Mouse (Mus musculus) ES-Bruce4 (cell line): ENCODE results near the gene Plppr4. TPM values are rescaled to one million over a fixed set of nuclear protein-coding genes. Genes with fewer than 3 reads are reported as not detected.
A peak's percentile ranks its signal among the peaks of the same experiment; 100 is the strongest.

Source experiments
- H3K27ac ChIP-seq: 2 replicates; pipeline ENCODE4 v1.5.1; 2012; ENCODE audit warnings: low read length, inconsistent platforms; ENCODE audit not compliant: insufficient read depth
- H3K27me3 ChIP-seq: 2 replicates; pipeline ENCODE4 v1.6.1; 2012; ENCODE audit warnings: mild to moderate bottlenecking, low read length, inconsistent platforms; ENCODE audit not compliant: control insufficient read depth, poor library complexity, insufficient read depth, severe bottlenecking
- H3K36me3 ChIP-seq: 2 replicates; pipeline ENCODE4 v1.6.1; 2012; ENCODE audit warnings: inconsistent platforms, mild to moderate bottlenecking, low read length, moderate library complexity; ENCODE audit not compliant: control insufficient read depth, poor library complexity, insufficient read depth, severe bottlenecking
- H3K4me1 ChIP-seq: one replicate; pipeline ENCODE4 v1.8.1; 2011; ENCODE audit warnings: low read length; ENCODE audit not compliant: control insufficient read depth, insufficient read depth
- H3K4me3 ChIP-seq: 2 replicates; pipeline ENCODE4 v1.5.1; 2011; ENCODE audit warnings: low read depth, mild to moderate bottlenecking, low read length
- H3K9ac ChIP-seq: 2 replicates; pipeline ENCODE4 v1.6.1; 2012; ENCODE audit warnings: low read depth, mild to moderate bottlenecking, inconsistent platforms; ENCODE audit not compliant: poor library complexity, severe bottlenecking
- H3K9me3 ChIP-seq: replicated peaks from 2 replicates; pipeline ENCODE4 v1.6.1; 2012; ENCODE audit warnings: mild to moderate bottlenecking, low read length, inconsistent platforms; ENCODE audit not compliant: control insufficient read depth, poor library complexity, insufficient read depth, severe bottlenecking
- CTCF ChIP-seq: IDR thresholded peaks from one replicate; pipeline ENCODE4 v1.8.1; 2011; ENCODE audit warnings: low read depth, low read length
- EP300 ChIP-seq: IDR thresholded peaks from 2 replicates; pipeline ENCODE4 v1.6.1; 2011; ENCODE audit warnings: low read depth, low read length; ENCODE audit not compliant: insufficient read depth
- POLR2A ChIP-seq: IDR thresholded peaks from one replicate; pipeline ENCODE4 v1.8.1; 2011; ENCODE audit warnings: low read length; ENCODE audit not compliant: insufficient read depth
- polyA plus RNA-seq: library from polyadenylated mRNA; stranded (reverse); fragments of >200 nt; gene quantifications from 2 replicates; pipeline ENCODE4 v1.2.4, GENCODE M21; 2011; ENCODE audit warnings: low read depth; ENCODE audit not compliant: missing spikeins, insufficient read depth, insufficient read length

Gene Plppr4
- not detected in 2 replicates for polyA plus RNA-seq

DNA sequence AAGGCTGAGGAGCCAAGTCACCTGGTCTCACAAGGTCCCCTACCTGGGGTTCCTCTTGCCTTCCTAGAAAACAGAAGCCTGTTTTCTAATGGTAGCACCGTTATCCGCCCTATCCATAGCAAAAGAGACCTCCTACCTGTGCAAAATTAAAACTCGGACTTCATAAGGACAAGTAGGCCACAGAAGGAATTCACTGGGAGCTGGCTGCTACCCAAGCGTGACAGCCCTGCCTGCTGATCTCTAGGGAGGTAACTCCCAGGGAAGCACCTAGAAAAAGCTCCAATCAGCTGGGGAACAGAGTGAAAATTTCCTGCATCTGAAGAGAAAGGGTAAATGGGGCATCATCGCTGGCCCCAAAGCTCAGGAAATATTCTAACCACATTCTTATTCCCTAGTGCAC is at the start of gene Plppr4:
Plppr4 (minus strand) TSS at position 349 of the 400 bp plus-strand sequence.
- H3K9me3 ChIP-seq, result no peaks in the 10 kb centered on the region
- no peak within 1 kb of the TSS for H3K27ac ChIP-seq
- no peaks in the 10 kb centered on the region for H3K36me3 ChIP-seq
- H3K4me3 ChIP-seq, result peak within 1 kb of the TSS; percentile 38
- H3K27me3 ChIP-seq, result no peaks in the 10 kb centered on the region
- H3K4me1 ChIP-seq, result no peaks in the 10 kb centered on the region
- H3K9ac ChIP-seq, result peak within 1 kb of the TSS; percentile 10; the same call in 1 of the 2 replicates
- TF ChIP-seq CTCF (no peak), POLR2A (no peak), EP300 (no peak)

DNA sequence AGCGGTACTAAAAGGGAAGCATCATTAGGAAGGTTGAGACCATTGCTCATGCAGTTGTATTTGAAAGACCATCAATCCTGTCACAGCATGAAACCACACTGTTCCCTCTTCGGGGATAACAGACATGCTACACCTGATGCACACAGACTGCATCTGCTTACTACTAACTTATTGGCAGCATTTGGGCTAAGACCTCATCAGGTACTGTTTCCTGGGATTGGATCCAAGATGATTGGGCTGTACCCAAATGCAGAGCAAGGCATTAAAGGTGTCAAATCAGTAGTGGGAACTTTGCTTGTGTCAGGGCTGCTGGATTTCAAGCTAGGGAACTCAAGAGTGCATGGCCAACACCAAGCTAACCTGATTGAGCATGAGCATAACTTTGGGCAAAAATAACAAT is 45.1 kb upstream of the Plppr4 start:
- Histone ChIP-seq H3K4me1 (no peaks in the 10 kb centered on the region), H3K4me3 (no peak overlapping the region), H3K27me3 (no peaks in the 10 kb centered on the region), H3K27ac (no peak overlapping the region), H3K36me3 (no peaks in the 10 kb centered on the region), H3K9ac (no peak overlapping the region), H3K9me3 (no peaks in the 10 kb centered on the region)
- no peak for TF ChIP-seq EP300
- TF ChIP-seq CTCF, result no peak
- TF ChIP-seq POLR2A, result no peak

DNA sequence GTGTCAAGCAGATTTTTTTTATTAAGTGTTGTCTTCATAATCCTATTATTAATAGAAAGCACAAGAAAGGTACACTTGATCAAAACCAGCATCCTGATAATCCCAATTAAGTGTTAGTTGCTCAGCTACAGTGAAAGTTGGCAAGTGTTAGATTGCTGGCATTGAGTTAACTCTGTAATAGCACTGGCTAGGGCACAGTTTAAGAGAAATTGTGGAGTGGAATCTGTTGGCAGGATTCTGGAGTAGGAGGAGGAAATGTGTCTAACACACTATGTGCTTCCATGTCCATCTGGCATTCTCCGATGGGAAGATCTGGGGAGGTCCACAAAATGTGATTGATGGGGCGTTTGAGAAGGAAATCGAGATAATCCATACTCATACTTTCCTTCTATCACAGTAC is 43.1 kb upstream of the Plppr4 start:
- Histone ChIP-seq H3K9ac (no peak overlapping the region), H3K4me1 (no peaks in the 10 kb centered on the region), H3K4me3 (no peak overlapping the region), H3K27me3 (no peaks in the 10 kb centered on the region), H3K36me3 (no peaks in the 10 kb centered on the region), H3K9me3 (no peaks in the 10 kb centered on the region), H3K27ac (no peak overlapping the region)
- no peak for TF ChIP-seq CTCF
- TF ChIP-seq EP300, result no peak
- TF ChIP-seq POLR2A, result no peak

DNA sequence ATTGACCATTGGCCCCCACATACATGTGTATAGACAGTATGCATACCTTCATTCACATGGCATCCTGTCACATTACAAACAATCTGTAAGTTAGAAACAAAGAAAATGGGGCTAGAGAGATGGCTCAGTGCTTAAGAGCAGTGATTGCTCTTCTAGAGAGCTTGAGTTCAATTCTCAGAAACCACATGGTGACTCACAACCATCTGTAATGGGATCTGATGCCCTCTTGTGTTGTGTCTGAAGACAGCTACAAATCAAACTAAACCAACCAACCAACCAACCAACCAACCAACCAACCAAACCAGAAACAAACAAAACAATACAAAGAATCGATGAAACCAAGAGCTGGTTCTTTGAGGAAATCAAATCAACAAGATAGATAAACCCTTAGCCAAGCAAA is 5.4 kb upstream of the Plppr4 start:
- no peak overlapping the region for H3K4me3 ChIP-seq
- H3K4me1 ChIP-seq, result no peaks in the 10 kb centered on the region
- no peaks in the 10 kb centered on the region for H3K9me3 ChIP-seq
- no peak for TF ChIP-seq EP300
- no peak for TF ChIP-seq CTCF
- no peak for TF ChIP-seq POLR2A
- H3K36me3 ChIP-seq, result no peaks in the 10 kb centered on the region
- peaks cover 1% of the 10 kb centered on the region; the same call in 1 of the 2 replicates for H3K27me3 ChIP-seq
- H3K27ac ChIP-seq, result no peak overlapping the region
- H3K9ac ChIP-seq, result no peak overlapping the region

DNA sequence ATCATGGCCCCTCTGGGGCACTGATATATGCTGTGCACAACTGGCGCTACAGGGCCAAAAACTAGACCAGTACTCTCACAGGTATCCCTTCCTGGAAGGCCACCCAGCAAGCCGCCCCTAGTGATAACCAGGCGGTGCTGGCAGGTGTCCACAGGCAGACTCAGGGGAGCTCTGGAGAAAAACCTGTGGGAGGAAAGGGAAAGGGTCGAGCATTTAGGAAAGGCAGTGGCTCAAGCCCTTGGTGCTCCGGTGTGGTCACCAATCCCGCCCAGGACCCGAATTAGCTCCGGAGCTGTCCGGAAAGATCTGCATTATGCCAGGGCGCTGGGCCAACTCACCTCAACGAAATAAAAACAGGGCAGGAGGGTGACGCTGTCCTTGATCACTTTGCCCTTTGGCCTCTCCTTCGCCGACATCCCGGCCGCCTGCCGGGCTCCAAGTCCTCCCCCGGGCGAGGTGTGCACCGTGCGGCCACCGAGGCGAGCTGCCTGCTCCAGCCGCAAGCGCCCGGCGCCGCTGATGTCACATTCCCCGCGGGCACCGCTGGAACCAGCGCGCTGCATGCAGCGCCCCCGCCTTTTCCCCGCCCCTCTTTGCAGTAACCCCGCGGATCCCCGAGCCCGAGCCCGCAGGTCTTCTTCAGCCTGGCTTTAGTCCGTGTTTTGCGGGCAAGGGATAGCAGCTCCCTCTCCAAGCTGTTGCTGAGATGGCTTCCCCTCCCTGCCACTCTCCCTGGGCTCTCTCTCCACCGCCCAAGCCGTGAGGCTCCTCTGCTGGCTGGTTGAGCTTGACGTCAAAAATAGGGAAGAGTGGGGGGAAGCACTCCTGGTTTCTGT is 772 bp downstream of the Plppr4 start:
- TF ChIP-seq EP300 (no peak), CTCF (no peak), POLR2A (no peak)
- Histone ChIP-seq H3K27me3 (no peaks in the 10 kb centered on the region), H3K36me3 (no peaks in the 10 kb centered on the region), H3K9ac (peak overlapping the region; percentile 10; the same call in 1 of the 2 replicates), H3K4me1 (no peaks in the 10 kb centered on the region), H3K9me3 (no peaks in the 10 kb centered on the region), H3K27ac (no peak overlapping the region), H3K4me3 (peak overlapping the region; percentile 38)

DNA sequence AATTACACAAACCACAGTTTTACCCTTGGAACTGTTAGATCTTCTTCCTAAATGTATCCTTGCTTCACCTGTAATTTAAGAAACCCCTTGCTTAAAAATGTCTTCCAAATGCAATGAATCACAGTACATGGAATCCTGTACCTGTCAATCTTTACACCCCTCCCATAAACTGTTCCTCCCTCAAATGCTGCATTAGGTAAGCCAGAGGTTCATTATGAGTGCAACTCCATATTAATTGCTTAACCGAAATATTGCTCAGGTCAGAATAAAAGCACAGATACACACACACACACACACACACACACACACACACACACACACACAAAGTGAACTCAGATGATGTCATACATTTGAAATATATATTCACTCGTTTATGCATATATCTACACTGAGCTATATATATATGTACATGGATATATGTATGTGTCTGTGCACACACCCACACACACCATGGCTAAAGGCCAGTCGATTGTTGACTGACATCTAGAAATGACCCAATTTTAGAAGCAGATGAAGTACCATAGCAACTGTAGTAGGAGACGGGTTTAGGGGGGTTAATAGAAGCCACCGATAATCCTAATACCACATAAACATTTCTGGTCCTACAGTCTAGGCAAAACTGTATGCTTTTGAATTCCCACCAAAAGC is 1.6 kb downstream of the Plppr4 start:
- TF ChIP-seq EP300, result no peak
- no peak for TF ChIP-seq CTCF
- TF ChIP-seq POLR2A, result no peak
- H3K4me3 ChIP-seq, result no peak overlapping the region

More for the DNA sequence above, 1.6 kb downstream of the Plppr4 start:
- Histone ChIP-seq H3K9me3 (no peaks in the 10 kb centered on the region), H3K9ac (no peak overlapping the region), H3K27ac (no peak overlapping the region), H3K27me3 (no peaks in the 10 kb centered on the region), H3K36me3 (no peaks in the 10 kb centered on the region), H3K4me1 (no peaks in the 10 kb centered on the region)
